Mouse (Mus musculus) kidney, adult 2 months (tissue): ENCODE measurements at regions not wholly inside any gene's neighbourhood (a gene's known extent, or its start where the extent isn't known, plus 50 kb on each side); places are given as distances from the start of the nearest gene placed in this dataset.

Experiments
- DNase-seq: peaks from one replicate; pipeline ENCODE4 v3.0.0; 2021
- H3K27ac ChIP-seq: fragments of 200-500 bp; 2 replicates; pipeline ENCODE4 v1.5.1; 2012; ENCODE audit warnings: low read depth, low read length, control low read depth, inconsistent platforms; ENCODE audit not compliant: insufficient read depth
- H3K27me3 ChIP-seq: fragments of 200-500 bp; replicated peaks from 2 replicates; pipeline ENCODE4 v1.6.1; 2012; ENCODE audit warnings: mild to moderate bottlenecking, moderate library complexity, low read length, inconsistent platforms; ENCODE audit not compliant: control insufficient read depth, insufficient read depth
- H3K36me3 ChIP-seq: fragments of 200-500 bp; 2 replicates; pipeline ENCODE4 v1.6.1; 2012; ENCODE audit warnings: mild to moderate bottlenecking, moderate library complexity, low read length, inconsistent platforms; ENCODE audit not compliant: control insufficient read depth, insufficient read depth
- H3K4me1 ChIP-seq: fragments of 200-500 bp; 2 replicates; pipeline ENCODE4 v1.6.1; 2011; ENCODE audit warnings: low read length; ENCODE audit not compliant: control insufficient read depth, insufficient read depth
- H3K4me3 ChIP-seq: fragments of 200-500 bp; 2 replicates; pipeline ENCODE4 v1.5.1; 2011; ENCODE audit warnings: mild to moderate bottlenecking, low read depth, low read length, control low read depth; ENCODE audit not compliant: insufficient read depth
- CTCF ChIP-seq: fragments of 200-500 bp; conservative IDR thresholded peaks from 2 replicates; pipeline ENCODE4 v1.5.1; 2011; ENCODE audit warnings: low read depth, mild to moderate bottlenecking, control low read depth, low read length, moderate library complexity, mixed read lengths; ENCODE audit not compliant: insufficient read depth, insufficient read length
- POLR2A ChIP-seq: fragments of 200-500 bp; IDR thresholded peaks from one replicate; pipeline ENCODE4 v1.6.1; 2011; ENCODE audit warnings: low read depth, low read length, control low read depth
- WGBS: fragments of 180-500 bp; shearing (Covaris S2); methylation state at CpG from one replicate; pipeline ENCODE4 v1.1.7; 2018; 5-methylcytosine and 5-hydroxymethylcytosine counted together

DNA sequence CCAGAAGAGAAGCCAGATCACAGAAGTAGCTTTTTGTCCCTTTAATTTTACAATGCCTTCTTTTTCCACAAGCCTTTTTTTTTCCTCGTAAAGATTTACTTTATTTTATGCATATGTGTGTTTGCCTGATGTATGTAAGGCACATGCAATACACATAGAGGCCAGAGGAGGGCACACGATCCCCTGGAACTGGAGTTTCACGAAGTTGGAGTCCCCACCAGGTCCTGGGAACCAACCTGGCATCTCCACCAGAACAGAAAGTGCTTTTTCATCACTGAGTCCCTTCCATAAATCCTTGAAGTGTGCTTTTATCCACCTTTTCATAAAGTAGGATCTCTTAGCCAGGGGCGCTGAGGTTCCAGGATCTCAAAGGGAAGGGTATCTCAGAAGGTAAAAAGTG, 152.8 kb downstream of the Gm45692 start:
- no peak overlapping the region for H3K4me3 ChIP-seq
- no peaks in the 10 kb centered on the region for H3K4me1 ChIP-seq
- H3K27ac ChIP-seq, result no peak overlapping the region
- H3K27me3 ChIP-seq, result no peaks in the 10 kb centered on the region; the same call in 1 of the 2 replicates
- H3K36me3 ChIP-seq, result no peaks in the 10 kb centered on the region
- TF ChIP-seq CTCF (peak; percentile 62), POLR2A (no peak)
- WGBS, result 55% methylated on average over 4 of the region's 4 CpGs
- DNase-seq, result peak; percentile 7

DNA sequence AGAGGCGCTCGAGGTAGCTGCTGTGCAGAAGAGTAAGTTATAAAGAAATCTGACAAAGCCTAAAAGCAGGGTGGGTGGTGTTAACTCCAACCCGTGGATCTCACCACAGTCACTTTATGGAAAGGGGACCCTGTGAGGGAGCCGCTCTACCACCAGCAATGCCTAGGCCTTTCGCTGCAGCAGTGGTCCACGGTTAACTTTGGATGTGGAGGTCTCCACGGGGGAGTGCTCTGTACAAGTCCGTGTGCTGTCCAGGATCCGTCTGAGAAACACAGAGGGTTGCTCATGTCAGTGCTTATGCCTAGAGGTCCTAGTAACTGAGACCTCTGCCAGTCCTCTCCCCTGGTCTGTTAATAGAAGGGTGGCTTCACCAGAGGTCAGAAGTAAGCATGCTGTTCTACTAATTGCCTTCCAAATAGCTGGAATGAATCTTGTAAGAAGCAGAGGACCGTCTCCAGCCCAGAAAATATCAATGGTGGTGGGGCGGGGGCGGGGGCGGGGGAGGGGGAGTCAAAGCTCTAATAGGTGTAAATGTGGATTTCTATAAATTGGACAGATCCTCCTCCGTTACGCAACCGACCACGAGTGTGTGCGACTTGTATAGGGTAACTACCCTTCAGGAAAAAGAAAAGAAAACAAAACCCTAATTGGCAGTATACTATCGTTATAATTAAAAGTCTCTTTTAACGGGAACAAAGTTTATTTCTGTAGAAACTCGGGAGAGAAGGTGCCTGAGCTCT, 153.5 kb downstream of the Gm45692 start:
- DNase-seq, result no peak
- Histone ChIP-seq H3K27ac (no peak overlapping the region), H3K36me3 (no peaks in the 10 kb centered on the region), H3K27me3 (no peaks in the 10 kb centered on the region; the same call in 1 of the 2 replicates), H3K4me1 (no peaks in the 10 kb centered on the region), H3K4me3 (no peak overlapping the region)
- WGBS, result 40% methylated on average over 21 of the region's 21 CpGs
- no peak for TF ChIP-seq CTCF
- TF ChIP-seq POLR2A, result no peak

DNA sequence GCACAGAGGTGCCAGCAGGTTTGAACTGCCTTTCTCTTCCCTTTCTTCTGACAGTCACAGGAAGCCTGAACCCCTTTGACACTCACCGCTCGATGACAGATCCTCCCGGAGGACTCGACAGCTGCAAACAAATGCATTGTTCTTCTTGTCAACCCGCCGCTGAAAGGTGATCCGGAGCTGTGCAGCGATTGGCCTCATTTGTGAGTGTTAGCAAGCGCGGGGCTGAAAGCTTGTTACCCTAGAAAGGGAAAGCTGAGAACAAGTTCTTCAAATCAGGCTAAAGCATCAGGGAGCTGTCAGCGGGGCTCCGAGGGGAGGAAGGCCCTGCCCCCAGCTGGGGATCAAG, 154.1 kb downstream of the Gm45692 start:
- H3K4me1 ChIP-seq, result no peaks in the 10 kb centered on the region
- H3K4me3 ChIP-seq, result no peak overlapping the region
- WGBS, result 13% methylated on average over 12 of the region's 12 CpGs
- H3K27ac ChIP-seq, result no peak overlapping the region
- no peak for DNase-seq
- no peaks in the 10 kb centered on the region; the same call in 1 of the 2 replicates for H3K27me3 ChIP-seq
- no peak for TF ChIP-seq POLR2A
- no peak for TF ChIP-seq CTCF
- no peaks in the 10 kb centered on the region for H3K36me3 ChIP-seq

DNA sequence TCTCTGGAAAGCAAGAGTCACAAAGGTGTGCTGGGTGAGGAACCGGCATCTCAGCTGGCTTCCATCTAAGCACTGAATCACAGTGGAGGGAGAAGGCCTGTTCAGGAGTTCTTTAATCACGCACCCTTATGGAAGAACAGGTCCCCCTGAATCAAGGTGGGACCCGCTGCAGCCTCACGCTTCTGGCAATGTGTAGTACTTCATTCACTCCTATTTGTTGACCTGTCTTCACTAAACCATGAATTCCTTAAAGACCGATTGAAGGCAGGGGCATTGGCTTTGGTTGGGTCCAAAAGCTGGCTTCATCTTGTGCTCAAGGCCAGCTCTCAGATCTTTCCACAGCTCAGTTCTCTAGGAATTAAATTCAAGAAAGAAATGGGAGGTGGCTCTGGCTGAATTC, 154.5 kb downstream of the Gm45692 start:
- TF ChIP-seq POLR2A (no peak), CTCF (no peak)
- 71% methylated on average over 5 of the region's 5 CpGs for WGBS
- Histone ChIP-seq H3K36me3 (no peaks in the 10 kb centered on the region), H3K4me3 (no peak overlapping the region), H3K4me1 (no peaks in the 10 kb centered on the region), H3K27ac (no peak overlapping the region), H3K27me3 (no peaks in the 10 kb centered on the region; the same call in 1 of the 2 replicates)
- no peak for DNase-seq

DNA sequence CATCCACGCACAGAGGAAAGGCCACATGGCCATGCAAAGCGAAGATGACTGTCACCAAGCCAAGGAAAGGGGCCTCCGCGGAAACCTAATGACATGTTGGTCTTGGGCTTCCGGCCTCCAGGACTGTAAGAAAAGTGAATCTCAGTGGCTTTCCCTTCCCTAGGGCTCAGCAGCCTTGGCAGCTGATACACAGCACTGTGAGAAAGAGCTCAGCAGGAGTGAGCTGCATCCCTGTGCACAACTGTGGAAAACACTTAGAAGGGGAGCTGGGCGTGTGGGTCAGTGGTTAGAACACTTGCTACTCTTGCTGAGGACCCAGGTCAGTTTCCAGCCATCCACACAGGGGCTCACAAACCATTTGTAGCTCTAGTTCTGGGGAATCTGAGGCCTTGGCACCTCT, 155.1 kb downstream of the Gm45692 start:
- H3K36me3 ChIP-seq, result no peaks in the 10 kb centered on the region
- no peak overlapping the region for H3K27ac ChIP-seq
- H3K27me3 ChIP-seq, result no peaks in the 10 kb centered on the region; the same call in 1 of the 2 replicates
- no peaks in the 10 kb centered on the region for H3K4me1 ChIP-seq
- 97% methylated on average over 6 of the region's 6 CpGs for WGBS
- TF ChIP-seq POLR2A, result no peak
- TF ChIP-seq CTCF, result no peak
- no peak overlapping the region for H3K4me3 ChIP-seq
- no peak for DNase-seq

DNA sequence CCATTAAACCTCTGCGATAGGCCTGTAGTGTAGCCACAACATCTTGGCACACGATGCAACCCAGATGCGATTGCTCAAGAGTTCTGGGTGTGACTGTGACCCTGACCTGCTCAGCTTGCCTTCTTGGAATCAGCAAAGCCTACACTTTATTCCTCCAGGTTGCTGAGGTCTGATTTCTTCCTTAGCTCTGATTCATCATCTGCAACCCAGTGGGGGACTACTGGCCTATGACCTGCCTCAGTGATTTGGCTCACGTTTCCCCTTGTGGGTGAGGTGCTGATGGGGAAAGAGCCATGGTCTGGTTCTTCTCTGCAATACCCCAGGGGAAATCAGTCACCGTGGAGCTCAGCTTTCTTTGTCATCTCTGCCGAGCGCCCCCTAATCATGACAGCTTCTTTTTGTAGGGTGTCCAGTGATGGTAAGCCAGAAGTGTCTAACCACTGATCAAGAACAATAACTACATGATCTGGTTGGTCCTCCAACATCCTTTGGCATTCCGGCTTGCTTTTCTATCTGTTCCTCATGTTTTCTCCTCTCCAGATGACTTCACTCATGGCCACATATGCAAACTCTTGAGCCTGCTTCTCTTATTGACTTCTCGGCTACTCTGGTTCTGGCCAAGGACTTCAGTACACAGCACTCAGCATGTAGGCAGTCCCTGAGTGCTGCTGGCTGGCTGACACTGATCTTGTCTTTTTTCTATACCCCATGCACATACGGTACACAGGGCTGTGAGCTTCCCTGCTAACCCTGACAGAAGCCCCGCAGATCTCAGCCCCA, 163.0 kb downstream of the Gm45692 start:
- H3K27ac ChIP-seq, result no peak overlapping the region
- no peak overlapping the region for H3K4me3 ChIP-seq
- DNase-seq, result peak; percentile 13
- 66% methylated on average over 11 of the region's 11 CpGs for WGBS
- H3K4me1 ChIP-seq, result no peaks in the 10 kb centered on the region
- no peaks in the 10 kb centered on the region for H3K27me3 ChIP-seq
- TF ChIP-seq CTCF (no peak), POLR2A (no peak)
- no peaks in the 10 kb centered on the region for H3K36me3 ChIP-seq

DNA sequence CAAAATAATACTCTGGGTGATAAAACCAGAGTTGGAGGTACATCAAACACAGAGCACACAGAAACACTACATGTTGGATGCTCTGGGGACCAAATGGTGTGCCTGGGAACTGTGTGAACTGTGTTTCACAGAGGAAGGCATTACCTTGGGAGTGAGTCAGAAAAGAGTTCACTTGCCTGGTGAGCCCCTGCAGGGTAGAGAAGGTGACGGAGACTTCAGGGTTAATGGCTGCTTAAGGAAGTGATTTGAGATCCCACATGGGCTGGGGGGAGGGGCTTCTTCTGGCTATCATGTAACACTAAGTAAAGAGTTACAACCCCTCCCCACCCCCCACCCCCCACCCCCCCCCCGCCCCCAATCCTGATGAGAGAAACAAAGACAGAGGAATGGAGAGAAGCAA, 164.6 kb downstream of the Gm45692 start:
- no peak overlapping the region for H3K27ac ChIP-seq
- H3K27me3 ChIP-seq, result no peaks in the 10 kb centered on the region
- TF ChIP-seq CTCF (no peak), POLR2A (no peak)
- no peaks in the 10 kb centered on the region for H3K4me1 ChIP-seq
- 49% methylated on average over 2 of the region's 2 CpGs for WGBS
- no peak for DNase-seq
- no peaks in the 10 kb centered on the region for H3K36me3 ChIP-seq
- H3K4me3 ChIP-seq, result no peak overlapping the region
